Mouse (Mus musculus) gastrocnemius, postnatal 10 days (tissue): ENCODE data around the gene Lrrc66. TPM values are rescaled to one million over a fixed set of nuclear protein-coding genes. Genes with fewer than 3 reads are reported as not detected.

Experiments
- DNase-seq: peaks from one replicate; pipeline ENCODE4 v3.0.0; 2021; ENCODE audit warnings: mixed read lengths
- long read RNA-seq, 2 experiments: library from polyadenylated mRNA; stranded (forward); transcript quantifications; one replicate each; pipeline ENCODE4 v2.0.0; 2021
- total RNA-seq, 2 experiments: library from RNA; stranded (reverse); gene quantifications; 2 replicates each; pipeline ENCODE4 v1.2.3; 2021

Lrrc66 gene
- total RNA-seq = not detected
- long read RNA-seq, experiment 1, partial matches to known transcripts = 0 of 1 reads
- long read RNA-seq, experiment 1, other reads (novel, unspliced or antisense) = 1 of 1 reads
- long read RNA-seq, experiment 2 = 0 reads

DNA sequence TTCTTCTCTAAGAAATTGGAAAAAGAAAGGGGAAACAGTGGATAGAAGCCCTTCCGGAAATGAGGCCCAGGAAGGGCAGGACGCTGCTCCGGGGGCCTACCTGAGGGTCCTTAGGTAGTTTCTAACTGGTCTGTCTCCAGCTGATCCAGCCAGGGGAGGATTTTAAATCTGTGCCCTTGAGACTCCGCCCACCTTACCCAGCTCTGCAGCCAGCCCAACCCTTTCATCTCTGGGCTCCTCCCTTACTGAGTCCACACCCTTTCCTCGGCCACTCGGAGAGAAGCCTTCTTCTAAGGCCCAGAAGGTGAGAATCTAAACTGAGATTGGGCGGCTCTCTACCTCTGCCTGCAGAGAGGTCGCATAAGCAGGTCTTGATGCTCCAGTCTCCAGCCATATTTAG, at the start of gene Lrrc66:
Gene Lrrc66, minus strand, starts transcription at position 236 of the 400 bp plus-strand sequence.
- DNase-seq = no peak

DNA sequence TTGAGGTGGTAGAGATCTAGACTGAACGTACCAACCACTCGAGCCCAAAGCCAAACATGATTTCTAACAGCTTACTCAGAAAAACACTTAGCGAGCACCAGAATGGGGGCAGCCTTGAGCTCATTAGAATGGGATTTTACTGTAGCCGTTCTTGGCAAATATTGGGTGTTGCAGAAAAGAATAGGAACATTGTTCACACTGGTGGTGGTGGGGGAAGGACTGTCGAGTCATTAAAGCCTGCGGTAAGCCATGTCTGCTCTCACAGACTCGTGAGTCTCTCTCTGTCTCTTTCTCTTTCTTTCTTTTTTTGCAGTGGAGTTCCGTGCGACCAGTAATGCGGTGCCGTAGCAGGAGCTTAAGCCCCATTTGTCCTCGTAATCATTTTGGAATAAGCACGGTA, 44.3 kb upstream of the Lrrc66 start:
- DNase-seq = no peak

DNA sequence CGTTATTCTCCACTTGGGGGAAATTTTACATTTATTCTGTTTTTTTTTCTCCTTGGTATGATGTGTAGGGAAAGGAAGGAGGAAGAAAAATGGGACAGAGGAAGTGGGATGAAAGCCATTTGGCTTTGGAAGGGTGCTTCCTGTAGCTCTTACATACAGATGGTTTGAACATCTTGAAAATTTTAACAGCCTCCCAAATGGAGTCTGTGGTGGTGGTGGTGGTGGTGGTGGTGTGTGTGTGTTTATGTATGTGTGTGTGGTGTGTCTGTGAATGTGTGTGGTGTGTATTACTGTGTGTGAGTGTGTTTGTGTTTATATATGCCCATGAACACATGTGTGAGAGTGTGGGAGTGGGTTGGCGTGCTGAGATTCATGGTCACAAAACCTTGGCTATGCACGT, 43.3 kb upstream of the Lrrc66 start:
- no peak for DNase-seq

DNA sequence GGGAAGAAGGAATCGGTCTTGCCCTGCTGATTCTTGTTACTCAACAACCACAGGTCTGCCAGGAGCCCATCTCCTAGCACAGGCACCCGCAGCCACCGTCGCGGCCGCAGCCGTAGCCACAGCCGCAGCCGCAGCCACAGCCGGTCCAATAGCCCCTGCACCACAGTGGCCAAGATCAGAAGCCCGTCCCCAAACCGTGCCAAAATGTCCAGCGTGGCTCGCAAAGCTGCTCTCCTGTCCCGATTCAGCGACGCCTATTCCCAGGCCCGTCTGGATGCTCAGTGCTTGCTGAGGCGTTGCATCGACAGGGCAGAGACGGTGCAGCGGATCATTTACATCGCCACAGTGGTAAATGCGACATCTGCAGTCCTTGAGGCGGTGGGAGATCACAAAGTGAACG, 37.1 kb upstream of the Lrrc66 start:
- DNase-seq = no peak

DNA sequence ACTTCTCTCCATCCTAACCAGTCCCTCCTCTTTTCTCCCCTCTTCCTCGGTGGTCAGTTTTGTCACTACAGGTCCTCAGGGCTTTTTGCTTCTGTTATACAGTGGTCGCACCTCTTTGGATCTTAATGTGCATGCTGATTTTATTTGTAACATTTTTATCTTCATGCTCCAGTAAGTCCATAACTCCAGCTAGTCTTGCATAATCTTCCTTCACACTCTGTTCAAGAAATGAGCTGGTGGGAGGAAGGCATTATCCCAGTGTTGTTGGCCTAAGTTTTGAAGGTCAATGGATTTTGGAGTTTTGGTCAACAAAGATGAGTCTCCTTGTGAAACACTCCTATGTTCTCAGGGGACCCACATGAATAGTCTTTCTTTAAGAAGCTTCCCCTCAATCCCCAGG, 35.6 kb upstream of the Lrrc66 start:
- DNase-seq = no peak

DNA sequence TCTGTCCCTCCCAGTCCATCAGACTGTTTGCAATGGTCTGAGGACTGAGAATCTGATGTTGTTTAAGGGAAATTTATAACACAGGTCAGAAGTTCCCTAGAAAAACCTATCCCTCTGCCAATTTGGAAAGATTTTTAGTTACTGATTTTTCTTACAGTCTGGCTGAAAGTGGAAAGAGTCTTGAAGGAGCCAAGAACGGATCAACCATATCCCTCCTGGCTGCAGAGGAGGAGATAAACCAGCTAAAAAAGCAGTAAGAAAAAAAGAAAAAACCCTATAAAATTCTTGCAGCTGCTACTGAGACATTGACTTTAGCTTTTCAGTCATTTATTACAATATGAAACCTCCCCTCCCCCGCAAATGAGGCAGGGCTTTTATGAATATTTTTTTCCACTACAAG, 34.4 kb upstream of the Lrrc66 start:
- DNase-seq = no peak

DNA sequence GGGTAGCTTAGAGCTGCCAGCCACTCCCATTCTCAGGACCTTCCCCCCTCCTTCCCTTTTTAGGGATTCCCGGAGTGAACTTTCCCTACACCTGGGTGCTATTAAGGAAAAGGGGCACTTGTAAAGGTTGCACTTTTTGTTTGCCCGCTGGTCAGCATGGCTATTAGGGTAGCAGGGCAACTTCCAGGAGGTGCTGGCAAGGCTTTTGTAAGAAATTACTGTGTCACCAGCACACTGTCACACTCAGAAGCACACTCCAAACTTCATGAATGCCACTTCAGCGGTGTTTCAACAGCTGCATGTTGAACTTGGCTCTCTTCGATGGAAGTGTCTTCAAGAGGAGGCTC, 19.5 kb upstream of the Lrrc66 start:
- DNase-seq = no peak

GRCm38 (mm10) chr5:73651061-73651854, 18.9 kb upstream of the Lrrc66 start, which contains the start of gene Spata18:
Spata18 (plus strand) TSS chr5:73651379.
- DNase-seq = peak; percentile 34

GRCm38 (mm10) chr5:73650365-73650964, 18.1 kb upstream of the Lrrc66 start:
- no peak for DNase-seq

GRCm38 (mm10) chr5:73647261-73647900, 15.1 kb upstream of the Lrrc66 start, which contains the start of gene Sgcb:
Sgcb (minus strand) TSS chr5:73647790.
- peak; percentile 89 for DNase-seq

GRCm38 (mm10) chr5:73642091-73642490, 9.8 kb upstream of the Lrrc66 start:
- DNase-seq = peak; percentile 26

DNA sequence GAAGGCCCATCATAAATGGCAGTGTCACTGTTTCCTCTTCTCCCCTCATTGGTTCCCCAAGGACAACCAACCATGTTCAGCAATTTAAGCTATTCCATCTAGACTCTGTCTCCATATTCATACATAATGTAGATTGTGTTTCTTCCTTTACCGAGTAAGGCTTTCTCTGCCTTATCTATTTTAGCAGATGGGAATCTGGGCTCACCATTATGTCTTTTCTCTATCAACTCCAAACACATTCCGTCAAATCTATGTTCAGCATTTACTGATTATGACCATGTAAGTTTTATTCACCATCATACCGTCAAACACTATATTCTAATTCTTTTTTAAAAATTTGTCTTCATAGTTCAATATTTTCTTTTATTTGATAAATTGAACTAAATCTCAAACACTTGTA, 8.7 kb upstream of the Lrrc66 start:
- no peak for DNase-seq

GRCm38 (mm10) chr5:73637337-73638107, 5.2 kb upstream of the Lrrc66 start:
- no peak for DNase-seq

DNA sequence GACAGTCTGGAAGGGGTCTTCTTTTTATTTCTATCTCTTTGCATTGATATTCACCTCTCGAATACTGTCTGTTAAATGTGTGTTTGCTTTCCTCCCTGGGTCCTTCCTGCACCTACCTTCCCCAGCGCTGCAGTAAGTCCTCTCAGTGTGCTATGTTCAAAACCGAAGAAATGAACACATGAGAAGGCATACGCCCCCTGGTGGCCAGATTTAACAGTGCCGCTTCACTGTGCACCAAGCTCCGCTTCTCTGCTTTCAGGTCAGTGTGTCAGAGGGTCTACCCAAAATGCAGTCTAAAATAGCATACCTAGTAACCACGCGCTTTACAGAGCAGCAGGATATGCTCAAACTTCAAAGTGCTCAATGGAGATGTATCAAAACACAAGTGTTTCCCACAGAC, 815 bp upstream of the Lrrc66 start:
- DNase-seq = peak; percentile 84

GRCm38 (mm10) chr5:73631001-73631558, 1.2 kb downstream of the Lrrc66 start:
- no peak for DNase-seq

GRCm38 (mm10) chr5:73630141-73630540, 2.2 kb downstream of the Lrrc66 start:
- no peak for DNase-seq

DNA sequence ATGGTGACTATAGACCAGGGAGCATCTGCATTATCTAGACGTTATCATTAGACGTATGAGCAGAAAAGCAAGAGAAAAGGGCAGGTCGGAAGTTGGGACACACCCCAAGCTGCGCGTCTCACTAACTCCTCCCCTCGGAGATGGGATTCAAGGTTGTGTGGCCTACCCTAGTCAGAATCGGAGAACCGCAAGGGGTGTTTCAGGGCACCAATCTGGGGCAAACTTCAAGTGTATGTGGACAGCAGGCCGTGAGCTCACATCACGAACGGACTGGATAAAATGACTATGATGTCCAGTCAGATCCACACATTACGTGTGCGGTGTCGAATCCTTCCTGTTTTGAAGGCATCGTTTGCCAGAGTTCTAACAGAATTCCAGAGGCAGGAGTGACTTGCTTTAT, 4.3 kb downstream of the Lrrc66 start:
- DNase-seq = no peak

DNA sequence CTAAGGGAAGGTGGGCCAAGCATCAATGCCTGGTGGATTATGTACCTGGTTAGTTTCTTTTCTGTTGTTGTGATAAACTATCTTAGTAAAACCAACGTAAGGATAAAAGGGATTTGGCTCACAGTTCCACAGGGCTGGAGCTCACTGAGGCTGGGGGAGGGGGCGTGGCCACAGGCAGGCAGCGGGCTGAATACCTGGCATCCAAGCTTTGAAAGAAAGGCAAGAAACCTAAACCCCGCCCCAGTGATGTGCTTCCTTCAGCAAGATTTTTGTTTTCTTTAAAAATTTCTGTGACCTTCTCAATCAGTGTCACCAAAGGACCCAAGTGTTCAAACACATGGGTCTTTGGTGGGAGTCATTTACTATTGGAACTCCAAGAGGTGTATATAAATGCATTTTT, 4.8 kb downstream of the Lrrc66 start:
- DNase-seq = no peak

DNA sequence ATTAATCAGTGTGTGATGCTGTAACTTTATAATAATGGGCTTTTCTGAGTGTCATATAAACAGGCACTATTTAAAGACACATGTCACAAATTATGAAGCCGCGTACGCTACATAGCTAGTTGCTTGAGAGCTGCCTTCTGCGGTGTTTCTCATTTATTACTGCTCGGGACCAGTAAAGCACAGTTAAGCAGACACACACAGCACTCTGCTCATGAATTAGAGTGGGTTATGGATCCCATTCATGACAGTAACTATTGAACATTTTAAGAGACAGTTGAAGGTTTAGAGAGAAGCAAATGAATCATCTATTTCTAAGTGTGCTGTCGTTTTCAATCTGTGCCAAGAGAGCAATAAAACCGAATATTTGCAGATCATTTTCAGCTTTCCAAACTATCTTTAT, 5.5 kb downstream of the Lrrc66 start:
- no peak for DNase-seq

GRCm38 (mm10) chr5:73625505-73625904, 6.8 kb downstream of the Lrrc66 start:
- no peak for DNase-seq

DNA sequence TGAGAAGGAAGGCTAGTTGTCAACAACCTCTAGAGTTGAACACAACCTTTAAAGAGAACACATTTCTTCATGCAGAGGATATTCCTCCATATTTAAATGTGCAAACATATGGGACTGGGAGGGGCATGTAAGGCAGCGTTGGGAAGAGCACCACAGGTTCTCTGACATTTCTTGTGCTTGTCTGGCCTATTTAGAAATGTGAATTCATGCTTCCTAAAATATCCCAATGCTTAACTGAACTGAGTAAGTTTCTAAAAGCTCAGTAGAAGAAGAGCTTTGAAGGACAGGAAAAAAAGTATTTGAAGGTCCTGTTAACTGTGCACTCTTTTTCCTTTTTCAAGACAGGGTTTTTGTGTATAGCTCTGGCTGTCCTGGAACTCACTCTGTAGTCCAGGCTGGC, 13.4 kb downstream of the Lrrc66 start:
- DNase-seq = no peak

DNA sequence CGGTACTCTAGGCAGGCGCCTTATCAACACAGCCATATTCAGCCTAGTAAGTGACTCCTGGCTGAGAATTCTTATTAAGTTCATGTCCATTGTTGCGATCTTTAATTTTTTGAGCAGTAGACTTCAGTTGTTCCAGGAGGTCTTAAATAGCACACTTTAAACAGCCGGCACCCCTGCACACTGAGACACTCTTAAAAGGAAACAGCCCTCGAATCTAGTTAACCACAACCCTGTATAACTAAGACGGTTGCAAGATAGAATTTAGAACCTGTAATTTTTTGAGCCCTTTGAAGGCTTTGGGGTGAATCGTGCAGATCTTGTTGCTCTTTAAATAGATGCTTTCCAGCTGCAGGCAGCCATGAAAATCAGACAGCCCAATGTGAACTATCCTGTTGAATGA, 17.1 kb downstream of the Lrrc66 start:
- no peak for DNase-seq
